Mouse (Mus musculus): ENCODE data around the gene Emp1.

Gene Emp1

GRCm38 (mm10) chr6:135417459-135417858 is 55.1 kb downstream of the Emp1 start:
- peak; percentile 18 for DNase-seq

- DNase-seq, result no peak
Measured at GRCm38 (mm10) chr6:135418223-135418824, 56.0 kb downstream of the Emp1 start.

GRCm38 (mm10) chr6:135428246-135428645 is 65.9 kb downstream of the Emp1 start:
- DNase-seq, result no peak

GRCm38 (mm10) chr6:135429268-135429909 is 67.0 kb downstream of the Emp1 start:
- no peak for DNase-seq

GRCm38 (mm10) chr6:135430441-135430970 is 68.2 kb downstream of the Emp1 start:
- DNase-seq, result no peak
